Comparison of ENCODE assay signal across 17 mouse cellular contexts in genomic region chr4:141271228-141271627, GRCm38 (mm10). TPM values are rescaled to one million over a fixed set of nuclear protein-coding genes. Genes with fewer than 3 reads are reported as not detected.
DNase-seq lines count a peak whose midpoint lies in the region; ATAC-seq and TF ChIP-seq lines count a peak whose summit lies in the region.
"Had no signal": no experiment of that assay in that cellular context is flagged by ENCODE, and none has a peak within 500 bp of the region (broad histone marks: within the 10 kb centered on the region; RNA-seq: fewer than 3 reads in every experiment).

No protein-coding gene starts in this region.

- TF ChIP-seq POLR2A in bone marrow, adult 2 months (IDR thresholded peaks at IDR 0.05; ENCODE audit: borderline replicate concordance, control insufficient read depth, low read depth, low read length) = no peak

- H3K4me1 ChIP-seq in liver, embryonic 14.5 days (replicated peaks; ENCODE audit: control insufficient read depth in 2 of 2, insufficient read depth in 2 of 2, low read length in 1 of 2) = no peaks in the 10 kb centered on the region
- H3K4me1 ChIP-seq in liver, embryonic 11.5 days (replicated peaks; ENCODE audit: control insufficient read depth, insufficient read depth, low read length) = peaks cover 3% of the 10 kb centered on the region; the same call in 1 of the 2 replicates
- peaks cover 4% of the 10 kb centered on the region for H3K4me1 ChIP-seq in bone marrow, adult 2 months (ENCODE audit: control insufficient read depth, insufficient read depth, low read length)
- peaks cover 10% of the 10 kb centered on the region; the same call in 1 of the 2 replicates for H3K4me1 ChIP-seq in liver, postnatal 0 days (ENCODE audit: insufficient read depth)

- TF ChIP-seq CTCF in liver, embryonic 14.5 days (IDR thresholded peaks at IDR 0.05; ENCODE audit: low read depth) = peak; percentile 46
- TF ChIP-seq CTCF in C2C12 (IDR thresholded peaks at IDR 0.05; ENCODE audit: control insufficient read depth, insufficient read depth, insufficient read length) = peak; percentile 20
- TF ChIP-seq CTCF in bone marrow, adult 2 months (IDR thresholded peaks at IDR 0.05; ENCODE audit: control insufficient read depth, insufficient read depth, low read length) = no peak
- TF ChIP-seq CTCF in liver, postnatal 0 days (IDR thresholded peaks at IDR 0.05; ENCODE audit: low read depth) = no peak; the same call in 1 of the 2 replicates
- no peak for TF ChIP-seq CTCF in left cerebral cortex, adult 2 months (IDR thresholded peaks at IDR 0.05)

- peaks cover 14% of the 10 kb centered on the region for H3K79me2 ChIP-seq in C2C12 (ENCODE audit: control insufficient read depth, insufficient read depth)

- no peak overlapping the region for H3ac ChIP-seq in C2C12 (ENCODE audit: control insufficient read depth, insufficient read length, low read depth)

- TF ChIP-seq EP300 in liver, embryonic 14.5 days (IDR thresholded peaks at IDR 0.05; ENCODE audit: low read depth) = no peak
- TF ChIP-seq EP300 in liver, postnatal 0 days (IDR thresholded peaks at IDR 0.05; ENCODE audit: low read depth) = no peak

- no peak for DNase-seq in liver, embryonic 14.5 days (ENCODE audit: low read depth in 3 of 3, low spot score in 3 of 3)
- DNase-seq in liver, embryonic 11.5 days (ENCODE audit: low spot score) = no peak
- DNase-seq in liver, postnatal 0 days = no peak
- DNase-seq in heart, adult 8-10 months (ENCODE audit: low spot score) = no peak
- DNase-seq in left cerebral cortex, adult 2 months (ENCODE audit: extremely low spot score in 1 of 2, low spot score in 2 of 2) = no peak
- DNase-seq: cerebellum, adult 18-20 months; gastrocnemius, postnatal 36 days; heart, postnatal 4 days; layer of hippocampus, postnatal 36 days; thymus, postnatal 4 days had no signal

- WGBS in liver, embryonic 14.5 days (ENCODE audit: insufficient replicate concordance) = 61% methylated on average over 7 of the region's 7 CpGs
- 67% methylated on average over 7 of the region's 7 CpGs for WGBS in liver, embryonic 11.5 days
- 76% methylated on average over 7 of the region's 7 CpGs for WGBS in bone marrow, adult 2 months
- WGBS in liver, postnatal 0 days (ENCODE audit: insufficient replicate concordance) = 67% methylated on average over 7 of the region's 7 CpGs

- no peak overlapping the region for H3K9ac ChIP-seq in liver, embryonic 14.5 days (replicated peaks)
- no peak overlapping the region for H3K9ac ChIP-seq in liver, embryonic 11.5 days (ENCODE audit: low read depth, low read length)
- H3K9ac ChIP-seq in liver, postnatal 0 days (replicated peaks) = no peak overlapping the region
- H3K9ac ChIP-seq: embryonic facial prominence, embryonic 15.5 days; heart, embryonic 12.5 days; limb, embryonic 13.5 days; midbrain, embryonic 13.5 days had no signal

- ATAC-seq in liver, embryonic 14.5 days (ENCODE audit: insufficient read depth) = 0 out of 2 replicates have a peak, but pooled peaks have one; percentile 19
- ATAC-seq in liver, embryonic 11.5 days (replicated peaks; ENCODE audit: low FRiP score) = no peak
- ATAC-seq in liver, postnatal 0 days = peak; percentile 5; the same call in 1 of the 2 replicates
- ATAC-seq: inflammation-experienced regulatory T-cells, adult 6 months; midbrain, embryonic 13.5 days had no signal

- intact Hi-C loops in left cerebral cortex, adult 2 months (cut with DNase I) = no loop called here

- no peaks in the 10 kb centered on the region for H3K79me3 ChIP-seq in C2C12 (ENCODE audit: low read depth)

- H3K36me3 ChIP-seq in liver, embryonic 14.5 days (replicated peaks; ENCODE audit: control insufficient read depth, insufficient read depth, low read depth) = no peaks in the 10 kb centered on the region
- no peaks in the 10 kb centered on the region for H3K36me3 ChIP-seq in liver, embryonic 11.5 days (ENCODE audit: control insufficient read depth, insufficient read depth, low read length)
- H3K36me3 ChIP-seq in C2C12 (ENCODE audit: control insufficient read depth, insufficient read depth) = no peaks in the 10 kb centered on the region
- H3K36me3 ChIP-seq in liver, postnatal 0 days (replicated peaks; ENCODE audit: insufficient read depth, low read length) = no peaks in the 10 kb centered on the region
- H3K36me3 ChIP-seq: embryonic facial prominence, embryonic 15.5 days; heart, embryonic 12.5 days; limb, embryonic 13.5 days; midbrain, embryonic 13.5 days had no signal

- H3K27me3 ChIP-seq in liver, embryonic 14.5 days (ENCODE audit: control insufficient read depth, insufficient read depth, low read length) = no peaks in the 10 kb centered on the region; the same call in 1 of the 2 replicates
- peaks cover 10% of the 10 kb centered on the region for H3K27me3 ChIP-seq in liver, embryonic 11.5 days (replicated peaks; ENCODE audit: control insufficient read depth, insufficient read depth, low read length)
- H3K27me3 ChIP-seq in C2C12 (ENCODE audit: control insufficient read depth, insufficient read depth, insufficient read length) = no peaks in the 10 kb centered on the region
- H3K27me3 ChIP-seq in liver, postnatal 0 days (ENCODE audit: insufficient read depth, low read length) = no peaks in the 10 kb centered on the region
- H3K27me3 ChIP-seq: embryonic facial prominence, embryonic 15.5 days; heart, embryonic 12.5 days had no signal

- no peak overlapping the region for H3K27ac ChIP-seq in liver, embryonic 14.5 days
- no peak overlapping the region for H3K27ac ChIP-seq in liver, embryonic 11.5 days (ENCODE audit: low read depth, low read length)
- peak overlapping the region; percentile 65 for H3K27ac ChIP-seq in bone marrow, adult 2 months (ENCODE audit: control insufficient read depth, insufficient read depth, low read depth, low read length, poor library complexity)
- peak overlapping the region; percentile 83 for H3K27ac ChIP-seq in liver, postnatal 0 days (ENCODE audit: low read depth)
- no peak overlapping the region for H3K27ac ChIP-seq in left cerebral cortex, adult 2 months
- H3K27ac ChIP-seq: embryonic facial prominence, embryonic 15.5 days; limb, embryonic 13.5 days; midbrain, embryonic 13.5 days had no signal

- no peaks in the 10 kb centered on the region for H3K9me3 ChIP-seq in liver, embryonic 14.5 days (ENCODE audit: control insufficient read depth, low read length)
- no peaks in the 10 kb centered on the region for H3K9me3 ChIP-seq in liver, embryonic 11.5 days (ENCODE audit: control insufficient read depth, low read length)
- H3K9me3 ChIP-seq in liver, postnatal 0 days (ENCODE audit: low read length) = no peaks in the 10 kb centered on the region
- H3K9me3 ChIP-seq: embryonic facial prominence, embryonic 15.5 days; heart, embryonic 12.5 days; midbrain, embryonic 13.5 days had no signal

- H3K4me3 ChIP-seq in liver, embryonic 14.5 days (ENCODE audit: insufficient read depth in 1 of 2, low read depth in 2 of 2, low read length in 2 of 2) = no peak overlapping the region
- H3K4me3 ChIP-seq in liver, embryonic 11.5 days (ENCODE audit: low read depth, low read length) = no peak overlapping the region
- no peak overlapping the region for H3K4me3 ChIP-seq in C2C12 (ENCODE audit: insufficient read depth, poor library complexity, severe bottlenecking)
- H3K4me3 ChIP-seq in bone marrow, adult 2 months (replicated peaks; ENCODE audit: control insufficient read depth, low read depth, low read length) = no peak overlapping the region
- H3K4me3 ChIP-seq in liver, postnatal 0 days (ENCODE audit: low read depth, low read length) = no peak overlapping the region
- H3K4me3 ChIP-seq in left cerebral cortex, adult 2 months = no peak overlapping the region
- H3K4me3 ChIP-seq: embryonic facial prominence, embryonic 15.5 days; heart, embryonic 12.5 days; limb, embryonic 13.5 days; midbrain, embryonic 13.5 days had no signal

- H3K4me2 ChIP-seq in liver, embryonic 14.5 days (ENCODE audit: low read depth) = no peak overlapping the region
- no peak overlapping the region for H3K4me2 ChIP-seq in liver, embryonic 11.5 days
- H3K4me2 ChIP-seq in liver, postnatal 0 days (ENCODE audit: low read depth, low read length) = no peak overlapping the region
- H3K4me2 ChIP-seq: embryonic facial prominence, embryonic 15.5 days; heart, embryonic 12.5 days; limb, embryonic 13.5 days; midbrain, embryonic 13.5 days had no signal

TF ChIP-seq in C2C12, 6 proteins besides CTCF, POLR2A, EP300 and RAD21 (continues in another document):
- TF ChIP-seq MYOG (IDR thresholded peaks at IDR 0.05; ENCODE audit: control insufficient read depth, extremely low read depth, insufficient read length) = no peak

RNA-seq across cellular contexts. Expression of gene Epha2, which starts 29.8 kb away (rescaled TPM):
- polyA plus RNA-seq in liver, embryonic 14.5 days (2012; rRNA removed) = 1.6 TPM in 2 replicates
- polyA plus RNA-seq in liver, embryonic 14.5 days (2014; fragmentation: Nextera tagmentation; extraction: Ambion mirVana) = 0.29 and 0.45 TPM in 2 replicates
- polyA plus RNA-seq in liver, embryonic 11.5 days (2014; fragmentation: Nextera tagmentation; extraction: Ambion mirVana) = 2.5 and 2.9 TPM in 2 replicates
- 129 TPM for polyA plus RNA-seq in C2C12 (2012; fragmentation: generic; extraction: Trizol)
- 5.7 and 14.2 TPM in 2 replicates for polyA plus RNA-seq in bone marrow, adult 2 months (2011; ENCODE audit: insufficient read depth, insufficient read length, low replicate concordance, missing spikeins)
- 1.5 and 2.4 TPM in 2 replicates for polyA plus RNA-seq in liver, postnatal 0 days (2015; fragmentation: Nextera tagmentation; extraction: Ambion mirVana)
- 1 to 10 TPM; 4.6 to 7.1 (median 5.2) TPM for total RNA-seq in heart, adult 8-10 months (2022)
- total RNA-seq in left cerebral cortex, adult 2 months (2021) = 1 to 10 TPM; 1.3 to 1.9 TPM
- polyA plus RNA-seq: inflammation-experienced regulatory T-cells, adult 6 months had no signal

RNA-seq across cellular contexts. Expression of gene Arhgef19, which starts 31.9 kb away (rescaled TPM):
- polyA plus RNA-seq in liver, embryonic 14.5 days (2012; rRNA removed) = 0.88 and 0.92 TPM in 2 replicates
- 0.57 and 0.72 TPM in 2 replicates for polyA plus RNA-seq in liver, embryonic 14.5 days (2014; fragmentation: Nextera tagmentation; extraction: Ambion mirVana)
- 2.3 and 2.5 TPM in 2 replicates for polyA plus RNA-seq in liver, embryonic 11.5 days (2014; fragmentation: Nextera tagmentation; extraction: Ambion mirVana)
- polyA plus RNA-seq in C2C12 (2012; fragmentation: generic; extraction: Trizol) = 26.7 TPM
- 1.1 TPM in 1 of 2 replicates, not detected in the other for polyA plus RNA-seq in bone marrow, adult 2 months (2011; ENCODE audit: insufficient read depth, insufficient read length, low replicate concordance, missing spikeins)
- polyA plus RNA-seq in liver, postnatal 0 days (2015; fragmentation: Nextera tagmentation; extraction: Ambion mirVana) = 3.0 and 4.2 TPM in 2 replicates
- 10 to 100 TPM; 26.2 to 32.2 (median 30.3) TPM for total RNA-seq in heart, adult 8-10 months (2022)
- 10 to 100 TPM; 17.1 to 18.2 TPM for total RNA-seq in left cerebral cortex, adult 2 months (2021)
- polyA plus RNA-seq: inflammation-experienced regulatory T-cells, adult 6 months had no signal

RNA-seq across cellular contexts. Expression of gene Rsg1, which starts 57.5 kb away (rescaled TPM):
- polyA plus RNA-seq in liver, embryonic 14.5 days (2012; rRNA removed) = 0.78 and 0.87 TPM in 2 replicates
- 0.56 and 1.2 TPM in 2 replicates for polyA plus RNA-seq in liver, embryonic 14.5 days (2014; fragmentation: Nextera tagmentation; extraction: Ambion mirVana)
- 4.5 and 4.6 TPM in 2 replicates for polyA plus RNA-seq in liver, embryonic 11.5 days (2014; fragmentation: Nextera tagmentation; extraction: Ambion mirVana)
- polyA plus RNA-seq in C2C12 (2012; fragmentation: generic; extraction: Trizol) = 1.6 TPM
- polyA plus RNA-seq in bone marrow, adult 2 months (2011; ENCODE audit: insufficient read depth, insufficient read length, low replicate concordance, missing spikeins) = 2.1 TPM in 1 of 2 replicates, not detected in the other
- 0.43 and 0.79 TPM in 2 replicates for polyA plus RNA-seq in liver, postnatal 0 days (2015; fragmentation: Nextera tagmentation; extraction: Ambion mirVana)
- 1 to 10 TPM in 1 of 4 experiments, under 1 TPM in 3; 0.44 to 1.2 (median 0.66) TPM for total RNA-seq in heart, adult 8-10 months (2022)
- total RNA-seq in left cerebral cortex, adult 2 months (2021) = 1 to 10 TPM; 2.7 to 4.4 TPM
- total RNA-seq: gastrocnemius, postnatal 36 days had no signal

Comparison
In these comparisons a context has a peak if more than half of its experiments do, and no peak if none do; other contexts are left out.
1. H3K27ac ChIP-seq: peak in bone marrow, adult 2 months (single experiment) and liver, postnatal 0 days (single experiment); none in liver, embryonic 14.5 days (single experiment), liver, embryonic 11.5 days (single experiment) and left cerebral cortex, adult 2 months (single experiment).
2. CTCF ChIP-seq: peak in liver, embryonic 14.5 days (single experiment) and C2C12 (single experiment); none in bone marrow, adult 2 months (single experiment), liver, postnatal 0 days (single experiment) and left cerebral cortex, adult 2 months (single experiment).